Mouse (Mus musculus): ENCODE data around the gene Aatk.

Gene Aatk

GRCm38 (mm10) chr11:119986751-119987425, 60.1 kb downstream of the Aatk start:
- no peak for DNase-seq

GRCm38 (mm10) chr11:119983151-119983550, 63.8 kb downstream of the Aatk start:
- DNase-seq: no peak

DNA sequence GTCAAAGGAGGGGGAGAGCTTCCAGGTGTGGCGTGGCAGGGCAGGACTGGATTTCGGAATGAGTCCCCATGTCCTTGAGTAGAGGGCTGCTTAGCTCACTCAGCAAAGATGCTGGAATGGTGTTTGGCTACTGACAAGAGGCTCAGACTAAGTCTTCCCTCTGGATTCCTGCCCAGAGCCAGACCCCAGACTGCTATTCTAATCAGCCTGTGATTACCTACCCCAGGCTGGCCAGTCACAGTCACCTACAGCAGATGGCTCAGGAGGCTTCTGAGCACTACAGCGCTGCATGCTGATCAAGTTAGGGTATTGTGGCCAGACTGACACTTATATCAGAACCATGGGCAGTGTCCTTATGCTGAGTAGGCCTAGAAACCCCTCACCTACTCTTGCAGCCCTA, 64.7 kb downstream of the Aatk start:
- DNase-seq: no peak

DNA sequence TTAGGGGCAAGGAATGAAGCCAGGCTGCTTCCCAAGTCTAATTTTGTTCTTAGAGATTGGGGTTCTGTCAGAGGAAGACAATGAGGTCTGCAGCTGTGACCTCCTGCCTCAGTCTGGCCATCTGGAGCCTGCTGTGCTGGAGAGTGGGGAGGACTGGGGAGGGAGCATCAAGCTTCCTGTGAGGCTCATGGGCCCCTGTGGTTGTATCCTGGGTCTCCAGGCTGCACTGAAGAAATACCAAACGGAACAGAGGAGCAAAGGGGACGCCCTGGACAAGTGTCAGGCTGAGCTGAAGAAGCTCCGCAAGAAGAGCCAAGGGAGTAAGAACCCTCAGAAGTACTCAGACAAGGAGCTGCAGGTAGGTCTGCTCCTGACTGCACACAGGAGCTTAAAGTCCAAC, 65.2 kb downstream of the Aatk start:
- DNase-seq: no peak

DNA sequence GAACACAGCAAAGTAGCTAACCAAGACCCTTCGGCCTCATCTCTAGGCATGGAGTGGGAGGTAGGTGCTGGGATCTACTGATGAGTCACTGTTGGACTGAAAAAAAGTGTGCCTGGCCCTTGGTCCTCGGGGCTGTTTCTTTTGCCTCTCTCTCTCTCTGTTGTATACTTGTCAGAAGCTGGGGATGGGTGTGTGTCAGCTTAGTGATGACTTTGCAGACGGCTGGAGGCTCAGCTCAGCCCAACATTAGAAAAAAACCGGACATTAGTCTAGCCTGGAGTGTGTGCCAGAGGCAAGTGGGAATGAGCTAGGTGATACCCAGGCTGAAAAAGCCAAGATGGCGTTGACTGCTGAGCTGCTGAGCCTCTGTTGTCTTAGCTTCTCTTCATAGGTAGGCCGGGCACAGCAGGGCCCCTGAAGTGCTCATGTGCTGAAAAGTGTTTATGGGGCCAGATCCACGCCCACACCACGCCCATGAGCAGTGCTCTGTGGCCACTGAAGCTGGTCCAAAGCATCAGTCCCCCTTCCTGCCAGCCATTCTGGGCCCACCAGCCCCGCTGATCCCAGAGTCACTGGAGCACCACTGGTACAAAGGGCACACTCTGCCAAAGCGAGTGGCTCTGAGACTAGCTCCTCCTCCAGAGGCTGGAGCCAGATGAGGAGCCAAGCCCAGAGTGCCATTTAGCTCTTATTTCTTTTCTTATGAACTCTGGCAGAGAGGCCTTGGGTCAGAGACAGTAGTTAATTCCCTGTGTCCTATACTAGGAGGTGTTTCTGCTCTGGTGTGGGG, 67.2 kb downstream of the Aatk start:
- DNase-seq: no peak

- no peak for DNase-seq
Observed at GRCm38 (mm10) chr11:119978701-119979100, 68.3 kb downstream of the Aatk start.

- no peak for DNase-seq
Observed at GRCm38 (mm10) chr11:119975739-119976501, 71.0 kb downstream of the Aatk start.

DNA sequence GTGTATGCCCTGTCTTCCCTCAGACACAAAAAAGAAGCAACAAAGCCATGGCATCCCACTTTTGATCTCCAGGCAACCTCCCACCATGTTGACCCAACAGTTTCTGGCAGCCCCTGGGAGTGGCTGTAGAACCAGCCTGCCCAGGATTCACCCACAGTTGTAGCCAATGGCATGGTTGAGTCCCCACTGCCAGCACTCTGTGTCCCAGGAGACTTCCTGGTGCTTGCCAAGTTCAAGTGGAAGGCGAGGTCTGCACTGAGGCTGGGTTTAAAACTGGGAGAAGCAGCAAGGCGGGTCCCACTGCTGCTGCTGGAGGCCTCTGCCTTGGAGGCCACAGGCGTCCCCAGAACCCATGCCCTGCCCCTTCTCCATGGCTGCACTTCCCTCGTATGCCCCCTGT, 73.2 kb downstream of the Aatk start:
- no peak for DNase-seq

DNA sequence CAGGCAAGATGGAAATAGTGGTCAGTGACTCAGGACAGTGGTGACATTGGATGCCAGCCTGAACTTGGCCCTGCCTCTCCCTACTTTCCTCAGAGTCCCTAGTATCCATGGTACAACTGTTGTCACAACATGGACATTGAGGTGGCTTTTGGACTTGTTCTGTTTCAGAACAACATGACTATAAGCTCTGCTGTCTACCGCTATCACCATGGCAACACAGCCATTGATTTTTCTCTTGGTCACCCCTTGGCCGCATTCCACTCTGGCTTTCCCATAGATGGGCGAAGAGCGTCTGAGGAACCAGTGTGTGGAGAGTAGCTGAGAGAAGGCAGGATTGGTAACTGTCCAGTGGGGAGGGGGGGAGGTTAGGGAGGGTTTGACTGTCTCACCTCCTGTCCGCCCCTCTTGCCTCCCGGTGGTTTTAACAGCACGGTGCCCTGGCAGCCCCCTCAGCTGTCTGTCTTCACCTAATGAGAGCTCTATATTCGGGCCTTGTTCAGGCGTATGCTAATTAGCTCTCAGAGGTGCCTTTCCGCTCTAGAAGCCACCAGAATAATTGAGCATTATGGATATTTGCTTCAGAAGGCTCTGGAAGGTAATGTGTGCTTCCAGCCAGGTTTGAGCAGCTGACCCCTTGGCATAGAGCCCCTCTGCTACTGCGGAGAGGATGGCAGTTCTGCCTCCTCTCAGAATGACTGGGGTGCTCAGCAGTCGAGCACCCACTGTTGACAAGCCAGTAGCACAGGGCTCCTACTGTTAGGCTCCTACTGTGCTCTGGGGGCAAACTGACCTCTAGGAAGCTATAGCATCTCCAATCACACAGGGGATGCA, 76.7 kb downstream of the Aatk start:
- DNase-seq: no peak

DNA sequence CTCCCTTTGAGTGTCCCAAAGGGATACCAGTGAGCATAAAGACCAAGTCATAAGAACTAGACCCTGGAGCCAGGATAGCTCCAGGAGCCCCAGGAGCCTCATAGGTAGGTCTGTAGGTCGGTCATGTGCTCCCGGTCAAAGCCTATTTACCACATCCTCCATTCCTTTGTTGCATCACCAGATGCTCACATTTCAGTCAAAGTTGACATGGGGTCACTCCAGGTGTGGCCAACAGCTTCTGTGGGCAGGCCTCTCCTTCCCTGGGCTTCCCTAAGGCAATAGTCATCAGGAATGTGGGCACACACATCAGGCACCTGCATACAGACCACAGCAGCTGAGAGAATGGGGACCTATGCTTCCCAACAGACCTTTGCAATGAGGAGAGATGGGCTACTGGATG, 79.1 kb downstream of the Aatk start:
- no peak for DNase-seq

DNA sequence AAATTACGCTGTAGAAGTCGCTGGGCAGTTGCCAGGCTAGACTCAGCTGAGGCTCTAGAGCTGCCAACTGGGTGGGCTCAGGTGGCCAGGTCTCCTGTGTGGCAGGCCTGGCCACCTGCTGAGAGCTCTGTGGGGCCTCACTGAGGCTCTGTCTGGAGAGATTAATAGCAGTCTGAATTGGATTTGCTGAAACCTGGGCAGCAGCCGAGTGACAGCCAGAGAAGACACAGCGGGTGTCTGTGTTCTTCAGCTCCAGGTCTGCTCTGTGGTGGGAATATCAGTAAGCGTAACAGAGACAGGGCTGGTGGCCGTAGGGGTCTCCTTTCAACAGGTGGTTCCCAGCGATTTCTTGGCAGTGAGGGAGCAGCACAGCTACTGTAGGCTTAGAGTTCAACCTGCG, 79.6 kb downstream of the Aatk start:
- no peak for DNase-seq

GRCm38 (mm10) chr11:119966294-119966693, 80.7 kb downstream of the Aatk start:
- DNase-seq: no peak

DNA sequence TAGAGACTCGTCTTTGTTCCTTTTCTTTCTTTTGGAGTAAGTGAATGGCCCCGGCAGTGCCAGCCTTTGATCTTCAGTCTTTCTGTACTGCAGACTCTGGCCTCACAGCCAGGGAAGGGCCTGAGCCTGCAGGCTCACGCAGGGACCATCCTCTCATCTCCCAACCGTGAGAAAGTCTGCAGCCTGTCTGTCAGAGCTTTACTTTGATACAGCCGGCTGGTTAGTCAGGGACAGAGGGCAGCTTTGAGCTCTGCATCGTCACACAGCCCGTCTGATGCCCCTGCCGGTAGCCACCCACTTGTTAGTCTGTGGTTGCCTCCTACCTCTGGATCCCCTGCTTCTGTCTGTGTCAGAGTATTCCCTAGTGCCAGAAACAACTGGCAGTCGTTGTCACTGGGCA, 81.9 kb downstream of the Aatk start:
- no peak for DNase-seq

DNA sequence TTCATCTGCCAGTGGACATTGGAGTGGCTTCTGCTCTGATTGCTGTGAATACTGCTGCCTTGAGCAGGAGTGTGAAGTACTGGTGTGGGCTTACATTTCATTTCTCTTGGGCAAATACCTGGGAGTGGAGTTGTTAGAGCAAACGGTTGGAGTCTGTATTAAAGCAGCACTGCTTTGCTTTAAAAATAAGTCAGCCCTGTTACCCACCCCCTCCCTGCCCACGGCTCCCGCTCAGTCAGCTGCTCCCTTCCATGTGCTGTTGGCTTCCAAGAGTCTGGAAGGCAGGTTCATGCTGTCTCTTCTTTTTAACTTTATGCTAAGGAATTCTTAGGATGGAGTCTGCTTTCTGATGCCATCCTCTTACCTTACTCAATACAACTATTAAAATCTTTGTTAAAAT, 85.5 kb downstream of the Aatk start:
- DNase-seq: no peak

GRCm38 (mm10) chr11:119960671-119961070, 86.3 kb downstream of the Aatk start:
- DNase-seq: no peak

GRCm38 (mm10) chr11:119959714-119960113, 87.3 kb downstream of the Aatk start:
- DNase-seq: no peak

GRCm38 (mm10) chr11:119958856-119959255, 88.1 kb downstream of the Aatk start:
- DNase-seq: no peak
